Mouse (Mus musculus): ENCODE data around the gene Prkg1. TPM values are rescaled to one million over a fixed set of nuclear protein-coding genes. Genes with fewer than 3 reads are reported as not detected.

Prkg1 gene
- not detected for polyA plus RNA-seq (2012; fragmentation: generic; extraction: Trizol)

GRCm38 (mm10) chr19:31764801-31765340, at the start of gene Prkg1:
Gene Prkg1 (minus strand): TSS chr19:31765033.

DNA sequence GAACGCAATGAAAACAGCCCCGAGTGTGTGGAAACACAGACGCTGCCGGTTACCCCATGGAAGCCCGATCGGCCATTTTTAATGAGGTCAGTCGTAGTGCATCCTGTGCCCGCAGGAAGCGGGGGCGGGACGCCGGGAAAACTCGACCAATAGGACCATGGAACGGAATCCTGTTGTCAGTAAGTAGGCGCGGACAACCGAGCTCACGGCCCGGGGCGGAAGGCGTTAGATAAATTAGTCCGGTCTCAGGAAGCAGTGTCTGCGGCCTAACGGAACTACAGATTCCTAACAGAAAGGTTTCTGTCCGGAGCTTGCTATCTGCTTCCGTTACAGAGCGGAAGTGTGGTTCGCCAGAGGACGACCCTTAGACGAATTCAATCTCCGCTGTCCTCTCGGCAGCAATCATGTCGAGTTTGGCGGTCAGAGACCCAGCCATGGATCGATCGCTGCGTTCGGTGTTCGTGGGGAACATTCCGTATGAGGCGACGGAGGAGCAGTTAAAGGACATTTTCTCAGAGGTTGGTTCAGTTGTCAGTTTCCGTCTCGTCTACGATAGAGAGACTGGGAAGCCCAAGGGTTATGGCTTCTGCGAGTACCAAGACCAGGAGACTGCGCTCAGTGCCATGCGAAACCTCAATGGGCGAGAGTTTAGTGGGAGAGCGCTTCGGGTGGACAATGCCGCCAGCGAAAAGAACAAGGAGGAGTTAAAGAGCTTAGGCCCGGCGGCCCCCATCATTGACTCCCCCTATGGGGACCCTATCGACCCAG, 682.0 kb downstream of the Prkg1 start, which contains the start of gene Cstf2t:
Gene Cstf2t, plus strand, starts transcription at position 176 of the 768 bp plus-strand sequence.

GRCm38 (mm10) chr19:30549044-30549853, 1215.6 kb downstream of the Prkg1 start, which contains the start of gene Dkk1:
Gene Dkk1 (minus strand): TSS chr19:30549665.

Other genes with a start within 250 kb of the Prkg1 start
- gene A1cf, start 103.7 kb upstream of the Prkg1 start, polyA plus RNA-seq (2012; fragmentation: generic; extraction: Trizol), result not detected